Mouse (Mus musculus): ENCODE data around the gene Ltk.

- TF ChIP-seq POLR2A (IDR thresholded peaks at IDR 0.05; ENCODE audit: low read depth, low read length) (no peak), CTCF (IDR thresholded peaks at IDR 0.05; ENCODE audit: borderline replicate concordance, insufficient read depth, low read length) (no peak)
Observed at GRCm38 (mm10) chr2:119703171-119703570, 57.1 kb downstream of the Ltk start.

Data from embryonic fibroblast, embryonic 13.5 days (primary cell).